Mouse (Mus musculus): Measurements from ENCODE around the gene Ubxn11. TPM values are rescaled to one million over a fixed set of nuclear protein-coding genes. Genes with fewer than 3 reads are reported as not detected.

Ubxn11 gene
- total and polyA plus RNA-seq, 3 experiments: 5.4 to 11.9 TPM; not detected in 1

GRCm38 (mm10) chr4:134108196-134108595 lies 5.8 kb downstream of the Ubxn11 start:
- H3K36me3 ChIP-seq (ENCODE audit: control insufficient read depth in 1 of 2, insufficient read depth in 2 of 2, low read length in 2 of 2): peaks cover 0 to 25% of the 10 kb centered on the region in 2 experiments; a peak in 2 of 4 replicates
- H3K79me2 ChIP-seq (ENCODE audit: control insufficient read depth, insufficient read depth, low read length, poor library complexity): no peaks in the 10 kb centered on the region
- no peak for TF ChIP-seq GABPA (IDR thresholded peaks at IDR 0.05; ENCODE audit: low read depth, low read length)
- TF ChIP-seq TBP (IDR thresholded peaks at IDR 0.05; ENCODE audit: low read depth, low read length): no peak
- TF ChIP-seq ZMIZ1 (IDR thresholded peaks at IDR 0.05; ENCODE audit: low read depth, low read length): no peak
- no peak for TF ChIP-seq NELFE (IDR thresholded peaks at IDR 0.05; ENCODE audit: low read depth, low read length)
- TF ChIP-seq HCFC1 (IDR thresholded peaks at IDR 0.05; ENCODE audit: low read depth, low read length): no peak
- no peak for TF ChIP-seq NRF1 (IDR thresholded peaks at IDR 0.05; ENCODE audit: insufficient read depth, low read depth, low read length, poor library complexity, severe bottlenecking)
- TF ChIP-seq POLR2A (IDR thresholded peaks at IDR 0.05; ENCODE audit: control insufficient read depth in 1 of 2, insufficient read depth in 1 of 2, low read depth in 1 of 2, low read length in 2 of 2, poor library complexity in 1 of 2): no peak
- TF ChIP-seq CHD1 (IDR thresholded peaks at IDR 0.05; ENCODE audit: low read depth, low read length): no peak
- no peak for TF ChIP-seq POLR2AphosphoS5 (IDR thresholded peaks at IDR 0.05; ENCODE audit: borderline replicate concordance, low read depth, low read length)
- TF ChIP-seq E2F4 (IDR thresholded peaks at IDR 0.05; ENCODE audit: borderline replicate concordance, low read depth, low read length): no peak
- no peak for TF ChIP-seq MXI1 (IDR thresholded peaks at IDR 0.05; ENCODE audit: low read depth, low read length)
- no peak for TF ChIP-seq SMC3 (IDR thresholded peaks at IDR 0.05; ENCODE audit: low read depth, low read length)
- H3K27me3 ChIP-seq (ENCODE audit: control insufficient read depth in 1 of 2, insufficient read depth in 2 of 2, low read length in 2 of 2): no peaks in the 10 kb centered on the region
- no peak overlapping the region for H3K4me3 ChIP-seq (ENCODE audit: control insufficient read depth in 1 of 2, insufficient read depth in 1 of 2, low read depth in 2 of 2, low read length in 2 of 2)
- no peak overlapping the region for H3K9ac ChIP-seq (ENCODE audit: control insufficient read depth, low read depth, low read length, poor library complexity, severe bottlenecking)
- H3K27ac ChIP-seq (ENCODE audit: control insufficient read depth, low read depth, low read length): no peak overlapping the region
- no peaks in the 10 kb centered on the region for H3K9me3 ChIP-seq (replicated peaks; ENCODE audit: insufficient read depth, low read length)
- peaks cover 18 to 45% of the 10 kb centered on the region in 2 experiments for H3K4me1 ChIP-seq (ENCODE audit: control insufficient read depth in 1 of 2, insufficient read depth in 2 of 2, low read length in 2 of 2)
- DNase-seq (ENCODE audit: low read depth, low spot score): no peak

DNA sequence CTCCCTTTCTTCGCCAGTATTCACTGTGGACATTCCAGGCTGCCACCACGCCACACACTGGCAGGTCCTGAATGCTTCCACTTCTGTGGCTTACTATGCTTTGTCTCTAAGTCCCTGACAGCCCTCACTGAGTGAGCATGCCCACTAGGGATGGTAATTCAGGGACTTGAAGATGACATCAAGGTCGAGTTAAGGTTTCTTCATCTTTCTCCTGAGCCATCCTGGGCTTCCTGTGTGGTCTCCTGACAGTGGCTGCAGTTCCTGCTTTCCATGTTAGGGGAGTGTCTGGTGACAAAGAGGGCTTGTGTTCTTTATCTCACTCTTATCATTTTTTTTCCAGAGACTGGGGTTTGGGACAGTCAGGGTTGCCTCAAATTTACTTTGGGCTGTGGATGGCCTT lies 8.3 kb downstream of the Ubxn11 start:
- Histone ChIP-seq H3K4me3 (ENCODE audit: control insufficient read depth in 1 of 2, insufficient read depth in 1 of 2, low read depth in 2 of 2, low read length in 2 of 2) (no peak overlapping the region), H3K27ac (ENCODE audit: control insufficient read depth, low read depth, low read length) (no peak overlapping the region), H3K4me1 (ENCODE audit: control insufficient read depth in 1 of 2, insufficient read depth in 2 of 2, low read length in 2 of 2) (peaks cover 12 to 36% of the 10 kb centered on the region in 2 experiments)

More for the DNA sequence above, 8.3 kb downstream of the Ubxn11 start:
- no peak for DNase-seq (ENCODE audit: low read depth, low spot score)
- Histone ChIP-seq H3K36me3 (ENCODE audit: control insufficient read depth in 1 of 2, insufficient read depth in 2 of 2, low read length in 2 of 2) (peaks cover 0 to 15% of the 10 kb centered on the region in 2 experiments; a peak in 2 of 4 replicates), H3K9ac (ENCODE audit: control insufficient read depth, low read depth, low read length, poor library complexity, severe bottlenecking) (no peak overlapping the region), H3K79me2 (ENCODE audit: control insufficient read depth, insufficient read depth, low read length, poor library complexity) (no peaks in the 10 kb centered on the region), H3K9me3 (replicated peaks; ENCODE audit: insufficient read depth, low read length) (no peaks in the 10 kb centered on the region), H3K27me3 (ENCODE audit: control insufficient read depth in 1 of 2, insufficient read depth in 2 of 2, low read length in 2 of 2) (no peaks in the 10 kb centered on the region)
- TF ChIP-seq SIN3A (IDR thresholded peaks at IDR 0.05; ENCODE audit: low read length) (no peak), BHLHE40 (IDR thresholded peaks at IDR 0.05; ENCODE audit: borderline replicate concordance, low read depth, low read length) (no peak), TBP (IDR thresholded peaks at IDR 0.05; ENCODE audit: low read depth, low read length) (no peak), MAZ (IDR thresholded peaks at IDR 0.05; ENCODE audit: low read depth, low read length) (no peak), ZC3H11A (IDR thresholded peaks at IDR 0.05; ENCODE audit: low read depth, low read length) (no peak), MYC (IDR thresholded peaks at IDR 0.05; ENCODE audit: low read depth, low read length) (no peak), ZNF384 (IDR thresholded peaks at IDR 0.05; ENCODE audit: low read depth, low read length) (0 out of 2 replicates have a peak, but pooled peaks have one; percentile 10), NELFE (IDR thresholded peaks at IDR 0.05; ENCODE audit: low read depth, low read length) (no peak), POLR2A (IDR thresholded peaks at IDR 0.05; ENCODE audit: control insufficient read depth in 1 of 2, insufficient read depth in 1 of 2, low read depth in 1 of 2, low read length in 2 of 2, poor library complexity in 1 of 2) (no peak), NRF1 (IDR thresholded peaks at IDR 0.05; ENCODE audit: insufficient read depth, low read depth, low read length, poor library complexity, severe bottlenecking) (no peak), KAT2A (conservative IDR thresholded peaks at IDR 0.05; ENCODE audit: low read depth, low read length) (no peak), SMC3 (IDR thresholded peaks at IDR 0.05; ENCODE audit: low read depth, low read length) (no peak), MAFK (IDR thresholded peaks at IDR 0.05; ENCODE audit: borderline replicate concordance, low read depth, low read length) (no peak), POLR2AphosphoS2 (IDR thresholded peaks at IDR 0.05; ENCODE audit: low read length) (no peak), E2F4 (IDR thresholded peaks at IDR 0.05; ENCODE audit: borderline replicate concordance, low read depth, low read length) (no peak), GABPA (IDR thresholded peaks at IDR 0.05; ENCODE audit: low read depth, low read length) (no peak), CTCF (IDR thresholded peaks at IDR 0.05 in 2 of 3, conservative IDR thresholded peaks at IDR 0.05 in 1 of 3; ENCODE audit: control insufficient read depth in 1 of 3, insufficient read depth in 1 of 3, low read depth in 2 of 3, low read length in 3 of 3, poor library complexity in 1 of 3, severe bottlenecking in 1 of 3) (no peak), GATA1 (IDR thresholded peaks at IDR 0.05; ENCODE audit: low read depth, low read length) (0 out of 2 replicates have a peak, but pooled peaks have one; percentile 26), MAX (IDR thresholded peaks at IDR 0.05; ENCODE audit: low read length) (no peak), HCFC1 (IDR thresholded peaks at IDR 0.05; ENCODE audit: low read depth, low read length) (no peak), MYB (IDR thresholded peaks at IDR 0.05; ENCODE audit: low read depth, low read length) (no peak), TCF12 (IDR thresholded peaks at IDR 0.05; ENCODE audit: low read depth, low read length) (no peak), USF1 (IDR thresholded peaks at IDR 0.05; ENCODE audit: low read depth, low read length) (no peak), RAD21 (IDR thresholded peaks at IDR 0.05; ENCODE audit: low read depth, low read length) (no peak), ETS1 (IDR thresholded peaks at IDR 0.05; ENCODE audit: low read depth, low read length) (peak; percentile 17; the same call in 1 of the 2 replicates), EP300 (IDR thresholded peaks at IDR 0.05; ENCODE audit: low read depth in 1 of 2, low read length in 2 of 2) (no peak)

All from MEL (cell line).